Mouse (Mus musculus) C2C12 (cell line): ENCODE measurements at regions not wholly inside any gene's neighbourhood (a gene's known extent, or its start where the extent isn't known, plus 50 kb on each side); places are given as distances from the start of the nearest gene placed in this dataset.

Experiments
- CTCF ChIP-seq: IDR thresholded peaks from one replicate; pipeline ENCODE4 v1.5.1; 2011; ENCODE audit not compliant: control insufficient read depth, insufficient read depth, insufficient read length
- MAX ChIP-seq: IDR thresholded peaks from one replicate; pipeline ENCODE4 v1.6.1; 2011; ENCODE audit warnings: mild to moderate bottlenecking, control low read depth
- USF1 ChIP-seq: IDR thresholded peaks from one replicate; pipeline ENCODE4 v1.6.1; 2011; ENCODE audit warnings: low read depth, mild to moderate bottlenecking, control low read depth, moderate library complexity

GRCm38 (mm10) chr12:49945628-49946220 is 560.8 kb downstream of the Gm43517 start:
- TF ChIP-seq USF1 (no peak), CTCF (no peak), MAX (no peak)
